Mouse (Mus musculus) CH12.LX (cell line): ENCODE data around the gene Cotl1.

ENCODE experiments used
- CTCF ChIP-seq, 2 experiments: IDR thresholded peaks in 1 of 2; conservative IDR thresholded peaks in 1 of 2; 2 replicates each; pipeline ENCODE4 v1.5.1; 2011 to 2012; ENCODE audit warnings: low read depth in 2 of 2, low read length in 2 of 2, improper control_type of control experiment in 1 of 2, inconsistent platforms in 1 of 2, mild to moderate bottlenecking in 1 of 2, moderate library complexity in 1 of 2
- ELF1 ChIP-seq: IDR thresholded peaks from 2 replicates; pipeline ENCODE4 v1.6.1; 2014; ENCODE audit warnings: low read depth, mild to moderate bottlenecking, inconsistent platforms, low read length, improper control_type of control experiment
- ETS1 ChIP-seq: conservative IDR thresholded peaks from 2 replicates; pipeline ENCODE4 v1.6.1; 2012; ENCODE audit warnings: low read depth, mild to moderate bottlenecking, inconsistent platforms, low read length, improper control_type of control experiment, moderate library complexity
- JUND ChIP-seq: conservative IDR thresholded peaks from 2 replicates; pipeline ENCODE4 v1.6.1; 2011; ENCODE audit warnings: low read depth, low read length, improper control_type of control experiment
- POLR2A ChIP-seq: IDR thresholded peaks from 2 replicates; pipeline ENCODE4 v1.6.1; 2011; ENCODE audit warnings: low read depth, mild to moderate bottlenecking, improper control_type of control experiment, low read length
- RAD21 ChIP-seq: IDR thresholded peaks from 2 replicates; pipeline ENCODE4 v1.6.1; 2011; ENCODE audit warnings: low read depth, mild to moderate bottlenecking, low read length, improper control_type of control experiment, moderate library complexity
- UBTF ChIP-seq: IDR thresholded peaks from 2 replicates; pipeline ENCODE4 v1.6.1; 2012; ENCODE audit warnings: low read depth, mild to moderate bottlenecking, inconsistent platforms, low read length, improper control_type of control experiment, moderate library complexity

GRCm38 (mm10) chr8:119839419-119840021 is 824 bp downstream of the Cotl1 start:
- TF ChIP-seq CTCF (conservative IDR thresholded peaks at IDR 0.05 in 1 of 2, IDR thresholded peaks at IDR 0.05 in 1 of 2; ENCODE audit: low read depth in 2 of 2, low read length in 2 of 2): no peak
- TF ChIP-seq POLR2A: no peak
- no peak for TF ChIP-seq ELF1
- no peak for TF ChIP-seq UBTF
- TF ChIP-seq JUND: no peak
- no peak for TF ChIP-seq RAD21
- no peak for TF ChIP-seq ETS1
